Mouse (Mus musculus) thymus, adult 2 months (tissue): ENCODE data around the gene Tmem50a.

Source experiments
- CTCF ChIP-seq: fragments of 200-500 bp; IDR thresholded peaks from 2 replicates; pipeline ENCODE4 v1.5.1; 2012; ENCODE audit warnings: mild to moderate bottlenecking, control low read depth, low read length, moderate library complexity, borderline replicate concordance; ENCODE audit not compliant: control insufficient read depth, poor library complexity, insufficient read depth; ENCODE audit errors: extremely low read depth
- POLR2A ChIP-seq: fragments of 200-500 bp; IDR thresholded peaks from 2 replicates; pipeline ENCODE4 v1.6.1; 2012; ENCODE audit warnings: mild to moderate bottlenecking, low read length, control low read depth, moderate library complexity; ENCODE audit not compliant: control insufficient read depth, poor library complexity, insufficient read depth; ENCODE audit errors: extremely low read depth

DNA sequence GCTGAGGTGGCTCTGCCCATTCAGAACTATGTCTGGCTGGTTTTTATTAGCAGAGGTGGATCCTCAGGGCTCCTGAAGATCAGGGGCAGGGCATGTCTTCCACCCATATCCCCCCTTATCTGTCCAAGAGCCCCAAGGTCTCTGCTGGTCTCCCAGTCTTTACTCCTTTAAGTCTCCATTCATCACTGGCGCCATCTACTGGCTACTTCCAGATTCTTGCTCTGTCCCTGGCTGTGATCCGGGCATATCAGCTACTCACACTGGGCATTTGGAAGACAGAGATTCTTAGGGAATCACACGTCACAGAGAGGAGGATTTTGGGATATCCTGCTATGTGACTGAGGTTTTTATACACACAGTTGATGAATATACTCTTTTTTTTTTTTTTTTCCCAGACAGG is 41.5 kb upstream of the Tmem50a start:
- TF ChIP-seq POLR2A (no peak), CTCF (no peak; the same call in 1 of the 2 replicates)
